In genomic region chr19:10867946-10868622, GRCm38 (mm10) we compare ENCODE assay signal across 8 mouse cellular contexts. TPM values are rescaled to one million over a fixed set of nuclear protein-coding genes. Genes with fewer than 3 reads are reported as not detected.
A peak's percentile ranks its signal among the peaks of the same experiment; 100 is the strongest.
DNase-seq lines count a peak whose midpoint lies in the region; ATAC-seq and TF ChIP-seq lines count a peak whose summit lies in the region.

No protein-coding gene starts in this region.

- DNase-seq in heart, adult 8-10 months (ENCODE audit: low spot score) = no peak
- no peak for DNase-seq in forebrain, postnatal 0 days
- DNase-seq in midbrain, embryonic 10.5 days (ENCODE audit: low spot score) = no peak
- no peak for DNase-seq in adrenal gland, adult 18-20 months (ENCODE audit: low spot score in 2 of 2)
- DNase-seq in MN1 (ENCODE audit: low spot score) (no peak), adipocyte (ENCODE audit: low spot score) (no peak)

- no peaks in the 10 kb centered on the region for H3K9me3 ChIP-seq in heart, embryonic 12.5 days (replicated peaks)
- no peaks in the 10 kb centered on the region for H3K9me3 ChIP-seq in forebrain, postnatal 0 days (ENCODE audit: low read length)
- H3K9me3 ChIP-seq in midbrain, embryonic 10.5 days (replicated peaks) = no peaks in the 10 kb centered on the region

- no peaks in the 10 kb centered on the region for H3K27me3 ChIP-seq in heart, embryonic 12.5 days (replicated peaks)
- H3K27me3 ChIP-seq in forebrain, postnatal 0 days (ENCODE audit: insufficient read depth, low read length) = no peaks in the 10 kb centered on the region
- H3K27me3 ChIP-seq in midbrain, embryonic 10.5 days (ENCODE audit: low read depth, poor library complexity, severe bottlenecking) = 0 out of 2 replicates have a peak, but pooled peaks cover 4% of the 10 kb centered on the region

- peaks cover 66% of the 10 kb centered on the region for H3K36me3 ChIP-seq in heart, embryonic 12.5 days
- H3K36me3 ChIP-seq in forebrain, postnatal 0 days (ENCODE audit: insufficient read depth) = peaks cover 63% of the 10 kb centered on the region
- H3K36me3 ChIP-seq in midbrain, embryonic 10.5 days = peaks cover 69% of the 10 kb centered on the region

- H3K4me3 ChIP-seq in heart, embryonic 12.5 days = peak overlapping the region; percentile 85
- H3K4me3 ChIP-seq in bone marrow macrophage, adult 2 months (ENCODE audit: insufficient read depth, low read length) = peak overlapping the region; percentile 60
- H3K4me3 ChIP-seq in forebrain, postnatal 0 days (ENCODE audit: low read depth, low read length) = peak overlapping the region; percentile 91
- peak overlapping the region; percentile 92 for H3K4me3 ChIP-seq in midbrain, embryonic 10.5 days

- ATAC-seq in heart, embryonic 12.5 days (ENCODE audit: insufficient number of reproducible peaks, low FRiP score) = no peak
- ATAC-seq in forebrain, postnatal 0 days = no peak; the same call in 1 of the 2 replicates

- H3K4me2 ChIP-seq in heart, embryonic 12.5 days = peak overlapping the region; percentile 86
- peak overlapping the region; percentile 79 for H3K4me2 ChIP-seq in forebrain, postnatal 0 days (ENCODE audit: low read depth)

- H3K4me1 ChIP-seq in heart, embryonic 12.5 days (replicated peaks) = peaks cover 23% of the 10 kb centered on the region
- peaks cover 11% of the 10 kb centered on the region for H3K4me1 ChIP-seq in bone marrow macrophage, adult 2 months (ENCODE audit: control insufficient read depth, insufficient read depth, low read length)
- peaks cover 16% of the 10 kb centered on the region; the same call in 1 of the 2 replicates for H3K4me1 ChIP-seq in forebrain, postnatal 0 days (ENCODE audit: insufficient read depth)
- H3K4me1 ChIP-seq in midbrain, embryonic 10.5 days = peaks cover 39% of the 10 kb centered on the region

- 41% methylated on average over 5 of the region's 5 CpGs for WGBS in heart, embryonic 12.5 days
- 26% methylated on average over 5 of the region's 5 CpGs for WGBS in forebrain, postnatal 0 days
- WGBS in midbrain, embryonic 10.5 days = 40% methylated on average over 5 of the region's 5 CpGs

- peak overlapping the region; percentile 86 for H3K9ac ChIP-seq in heart, embryonic 12.5 days
- H3K9ac ChIP-seq in forebrain, postnatal 0 days = peak overlapping the region; percentile 99

- no peak for TF ChIP-seq POLR2A in bone marrow macrophage, adult 2 months (IDR thresholded peaks at IDR 0.05; ENCODE audit: borderline replicate concordance, low read depth, low read length)

- TF ChIP-seq CTCF in bone marrow macrophage, adult 2 months (IDR thresholded peaks at IDR 0.05; ENCODE audit: low read depth, low read length) = no peak
- no peak for TF ChIP-seq CTCF in forebrain, postnatal 0 days (IDR thresholded peaks at IDR 0.05; ENCODE audit: low read depth)

- no peak overlapping the region for H3K27ac ChIP-seq in heart, embryonic 12.5 days (ENCODE audit: poor library complexity, severe bottlenecking)
- no peak overlapping the region for H3K27ac ChIP-seq in bone marrow macrophage, adult 2 months (ENCODE audit: insufficient read depth, low read depth, low read length)
- peak overlapping the region; percentile 93 for H3K27ac ChIP-seq in forebrain, postnatal 0 days (ENCODE audit: low read depth, low read length)
- peak overlapping the region; percentile 99 for H3K27ac ChIP-seq in midbrain, embryonic 10.5 days (replicated peaks)

RNA-seq across cellular contexts. Expression of gene Tmem132a, which starts 1.7 kb away (rescaled TPM):
- polyA plus RNA-seq in heart, embryonic 12.5 days (2016; fragmentation: Nextera tagmentation; extraction: Ambion mirVana) = 61.5 and 62.2 TPM in 2 replicates
- total RNA-seq in heart, adult 8-10 months (2022) = 10 to 100 TPM in 3 of 4 experiments, 1 to 10 TPM in 1; 9.2 to 11.3 (median 10.9) TPM
- polyA plus RNA-seq in bone marrow macrophage, adult 2 months (2012; ENCODE audit: insufficient read depth, insufficient read length, missing spikeins) = 2.1 and 3.1 TPM in 2 replicates
- 323 and 362 TPM in 2 replicates for total RNA-seq in forebrain, postnatal 0 days (2014; rRNA removed)
- polyA plus RNA-seq in forebrain, postnatal 0 days (2015; fragmentation: Nextera tagmentation; extraction: Ambion mirVana) = 180 and 184 TPM in 2 replicates
- 111 and 122 TPM in 2 replicates for polyA plus RNA-seq in midbrain, embryonic 10.5 days (2016; fragmentation: Nextera tagmentation; extraction: Ambion mirVana)
- 10 to 100 TPM; 17.1 to 28.0 TPM for total RNA-seq in adrenal gland, adult 18-20 months (2021)

RNA-seq across cellular contexts. Expression of gene Tmem109, which starts 13.7 kb away (rescaled TPM):
- 67.4 and 70.9 TPM in 2 replicates for polyA plus RNA-seq in heart, embryonic 12.5 days (2016; fragmentation: Nextera tagmentation; extraction: Ambion mirVana)
- total RNA-seq in heart, adult 8-10 months (2022) = 100 to 1,000 TPM; 103 to 117 (median 104) TPM
- polyA plus RNA-seq in bone marrow macrophage, adult 2 months (2012; ENCODE audit: insufficient read depth, insufficient read length, missing spikeins) = 75.4 and 80.6 TPM in 2 replicates
- 22.2 and 25.5 TPM in 2 replicates for total RNA-seq in forebrain, postnatal 0 days (2014; rRNA removed)
- 33.7 and 38.8 TPM in 2 replicates for polyA plus RNA-seq in forebrain, postnatal 0 days (2015; fragmentation: Nextera tagmentation; extraction: Ambion mirVana)
- 50.1 and 53.0 TPM in 2 replicates for polyA plus RNA-seq in midbrain, embryonic 10.5 days (2016; fragmentation: Nextera tagmentation; extraction: Ambion mirVana)
- total RNA-seq in adrenal gland, adult 18-20 months (2021) = 100 to 1,000 TPM; 110 to 148 TPM

RNA-seq across cellular contexts. Expression of gene Prpf19, which starts 26.9 kb away (rescaled TPM):
- 24.9 and 26.2 TPM in 2 replicates for polyA plus RNA-seq in heart, embryonic 12.5 days (2016; fragmentation: Nextera tagmentation; extraction: Ambion mirVana)
- total RNA-seq in heart, adult 8-10 months (2022) = 100 to 1,000 TPM; 259 to 280 (median 264) TPM
- polyA plus RNA-seq in bone marrow macrophage, adult 2 months (2012; ENCODE audit: insufficient read depth, insufficient read length, missing spikeins) = 41.4 and 51.6 TPM in 2 replicates
- total RNA-seq in forebrain, postnatal 0 days (2014; rRNA removed) = 243 and 271 TPM in 2 replicates
- polyA plus RNA-seq in forebrain, postnatal 0 days (2015; fragmentation: Nextera tagmentation; extraction: Ambion mirVana) = 35.6 and 36.9 TPM in 2 replicates
- polyA plus RNA-seq in midbrain, embryonic 10.5 days (2016; fragmentation: Nextera tagmentation; extraction: Ambion mirVana) = 35.8 and 37.2 TPM in 2 replicates
- total RNA-seq in adrenal gland, adult 18-20 months (2021) = 100 to 1,000 TPM; 120 to 168 TPM

RNA-seq across cellular contexts. Expression of gene Slc15a3, which starts 28.6 kb away (rescaled TPM):
- 0.23 and 0.41 TPM in 2 replicates for polyA plus RNA-seq in heart, embryonic 12.5 days (2016; fragmentation: Nextera tagmentation; extraction: Ambion mirVana)
- 1 to 10 TPM; 1.7 to 2.7 (median 2.1) TPM for total RNA-seq in heart, adult 8-10 months (2022)
- polyA plus RNA-seq in bone marrow macrophage, adult 2 months (2012; ENCODE audit: insufficient read depth, insufficient read length, missing spikeins) = 93.7 and 94.6 TPM in 2 replicates
- 0.62 and 0.90 TPM in 2 replicates for total RNA-seq in forebrain, postnatal 0 days (2014; rRNA removed)
- 0.26 and 0.42 TPM in 2 replicates for polyA plus RNA-seq in forebrain, postnatal 0 days (2015; fragmentation: Nextera tagmentation; extraction: Ambion mirVana)
- 0.20 TPM in 2 replicates for polyA plus RNA-seq in midbrain, embryonic 10.5 days (2016; fragmentation: Nextera tagmentation; extraction: Ambion mirVana)
- 1 to 10 TPM; 3.1 to 6.5 TPM for total RNA-seq in adrenal gland, adult 18-20 months (2021)

RNA-seq across cellular contexts. Expression of gene Cd6, which starts 38.2 kb away (rescaled TPM):
- polyA plus RNA-seq in heart, embryonic 12.5 days (2016; fragmentation: Nextera tagmentation; extraction: Ambion mirVana) = not detected in 2 replicates
- total RNA-seq in heart, adult 8-10 months (2022) = under 1 TPM in 1 of 4 experiments, not detected in 3; 0.37 TPM
- not detected in 2 replicates for polyA plus RNA-seq in bone marrow macrophage, adult 2 months (2012; ENCODE audit: insufficient read depth, insufficient read length, missing spikeins)
- total RNA-seq in forebrain, postnatal 0 days (2014; rRNA removed) = not detected in 2 replicates
- 0.05 TPM in 1 of 2 replicates, not detected in the other for polyA plus RNA-seq in forebrain, postnatal 0 days (2015; fragmentation: Nextera tagmentation; extraction: Ambion mirVana)
- polyA plus RNA-seq in midbrain, embryonic 10.5 days (2016; fragmentation: Nextera tagmentation; extraction: Ambion mirVana) = not detected in 2 replicates
- total RNA-seq in adrenal gland, adult 18-20 months (2021) = under 1 TPM in 1 of 2 experiments, not detected in 1; 0.32 TPM

Comparison
In these comparisons a context has a peak if more than half of its experiments do, and no peak if none do; other contexts are left out.
1. H3K27ac ChIP-seq: peak in forebrain, postnatal 0 days (single experiment) and midbrain, embryonic 10.5 days (single experiment); none in heart, embryonic 12.5 days (single experiment) and bone marrow macrophage, adult 2 months (single experiment).
2. RNA of gene Tmem132a, which starts 1.7 kb away (polyA plus RNA-seq): 180 to 184 TPM in forebrain, postnatal 0 days, 111 to 122 TPM in midbrain, embryonic 10.5 days and 61.5 to 62.2 TPM in heart, embryonic 12.5 days; 2.1 to 3.1 TPM in bone marrow macrophage, adult 2 months; every median in the first group is over 10 times any median in the second.
3. Peak in every context shown above with its lines, with median percentiles within 50 percentile points of each other: H3K4me3 ChIP-seq.